Mouse (Mus musculus) kidney, postnatal 4 days (tissue): Measurements from ENCODE around the gene Ndufa9.

Experiments
- DNase-seq, 2 experiments: peaks; one replicate each; pipeline ENCODE4 v3.0.0; 2021; ENCODE audit warnings: mixed read lengths in 2 of 2

Ndufa9 gene

DNA sequence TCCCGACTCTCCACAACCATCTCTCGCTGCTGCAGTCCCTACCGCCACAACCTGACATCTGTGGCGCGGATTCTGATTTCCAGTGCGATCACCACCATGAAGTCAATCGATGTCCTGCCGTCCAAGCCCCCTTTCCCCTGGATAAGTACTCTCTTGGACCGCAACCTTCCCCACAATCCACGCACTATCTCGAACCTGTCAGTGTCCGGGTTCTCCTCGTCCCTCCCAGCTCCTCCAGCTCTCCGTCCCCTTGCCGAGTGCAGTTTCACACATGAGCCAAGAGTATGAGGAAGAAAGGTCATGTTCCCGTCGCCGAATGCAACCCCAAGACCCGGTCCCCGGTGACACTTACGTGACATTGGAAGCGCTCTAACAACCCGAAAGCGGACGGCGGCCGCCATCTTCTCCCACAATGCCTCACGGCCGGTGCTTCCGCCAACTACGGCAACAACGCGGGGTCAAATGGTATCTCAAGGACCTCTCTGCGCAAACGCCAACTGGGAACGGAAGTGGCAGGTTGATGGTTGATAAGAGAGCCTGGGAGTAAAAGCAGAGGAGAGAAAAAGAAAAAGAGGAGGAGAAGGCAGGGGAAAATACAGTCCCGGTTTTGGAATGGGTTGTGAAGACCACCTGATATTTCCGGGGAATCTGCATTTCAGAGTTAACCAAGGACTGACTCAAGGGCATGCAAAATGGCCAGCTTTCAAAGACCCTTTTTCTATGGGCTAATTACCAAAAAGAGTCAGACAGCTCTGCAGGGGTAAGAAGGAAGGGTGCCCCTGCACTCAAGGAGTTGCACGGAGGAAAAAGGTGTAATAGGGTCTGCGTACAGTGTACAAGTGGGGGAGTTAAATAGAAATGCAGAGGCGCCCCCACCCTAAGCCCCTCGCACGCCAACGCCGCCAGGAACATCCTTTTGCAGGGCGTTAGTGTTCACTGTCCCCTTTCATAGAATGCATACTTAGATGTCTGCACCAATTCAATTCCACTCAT is at the start of gene Ndufa9:
Gene Ndufa9 (minus strand): TSS at position 425 of the 993 bp plus-strand sequence.
- peak; percentile 97 for DNase-seq

DNA sequence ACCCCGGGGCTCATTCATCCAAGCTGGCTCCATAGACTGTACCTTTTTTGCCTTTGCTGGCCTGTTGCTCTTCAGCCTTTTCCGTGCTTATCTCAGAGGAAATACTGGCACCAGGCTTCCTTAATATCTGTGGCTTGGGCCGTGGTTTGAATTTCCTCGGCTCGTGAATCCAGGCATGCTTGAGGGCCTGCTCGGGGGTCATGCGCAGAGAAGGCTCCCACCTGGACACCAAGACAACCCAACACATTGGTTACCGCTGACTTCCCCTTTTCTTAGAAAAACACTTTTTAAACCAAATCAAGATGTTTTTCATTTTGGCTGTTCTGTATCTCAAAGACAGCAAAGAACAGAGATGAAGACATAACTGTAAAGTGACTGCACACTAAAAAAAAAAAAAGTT is 28.2 kb upstream of the Ndufa9 start:
- no peak for DNase-seq

DNA sequence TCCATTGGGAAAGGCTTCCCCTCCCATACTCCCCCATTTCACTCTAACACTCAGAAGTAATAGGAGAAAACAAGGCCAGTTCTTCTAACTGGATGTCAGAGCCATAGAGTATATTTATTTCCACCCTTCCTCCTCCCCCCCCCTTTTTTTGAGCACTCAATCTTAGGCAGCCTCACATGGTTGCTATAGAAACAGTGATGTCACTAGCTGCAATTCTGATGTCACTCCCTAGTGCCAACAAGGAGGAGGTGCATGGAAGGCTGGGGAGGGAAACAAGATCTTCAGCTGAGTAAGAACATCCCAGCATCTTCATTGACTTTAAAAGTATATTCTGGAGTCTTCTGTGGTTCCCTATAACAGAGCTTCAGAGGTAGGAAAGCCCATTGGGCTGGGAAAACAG is 3.9 kb upstream of the Ndufa9 start, which contains the start of gene Akap3:
Gene Akap3 (plus strand): TSS at position 218 of the 400 bp plus-strand sequence.
- DNase-seq = no peak

DNA sequence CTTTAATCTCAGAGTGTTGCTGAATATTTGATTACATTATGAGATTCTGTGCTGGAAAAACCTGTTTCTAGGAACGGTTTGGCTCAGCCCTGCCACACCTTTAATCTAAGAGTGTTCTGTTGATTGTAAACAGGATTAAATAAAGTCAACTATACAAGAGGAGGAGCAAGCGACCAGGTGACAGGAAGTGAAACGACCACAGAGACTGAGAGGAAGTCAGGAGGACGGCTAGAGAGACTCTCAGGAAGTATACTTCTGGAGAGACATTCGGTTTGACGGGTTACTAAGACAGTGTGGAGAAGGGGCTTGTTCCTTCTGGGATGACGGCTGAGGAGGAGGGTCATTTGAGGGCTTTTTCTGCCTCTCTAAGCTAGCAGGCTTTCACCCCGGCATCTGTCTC is 12.3 kb downstream of the Ndufa9 start:
- DNase-seq = no peak

DNA sequence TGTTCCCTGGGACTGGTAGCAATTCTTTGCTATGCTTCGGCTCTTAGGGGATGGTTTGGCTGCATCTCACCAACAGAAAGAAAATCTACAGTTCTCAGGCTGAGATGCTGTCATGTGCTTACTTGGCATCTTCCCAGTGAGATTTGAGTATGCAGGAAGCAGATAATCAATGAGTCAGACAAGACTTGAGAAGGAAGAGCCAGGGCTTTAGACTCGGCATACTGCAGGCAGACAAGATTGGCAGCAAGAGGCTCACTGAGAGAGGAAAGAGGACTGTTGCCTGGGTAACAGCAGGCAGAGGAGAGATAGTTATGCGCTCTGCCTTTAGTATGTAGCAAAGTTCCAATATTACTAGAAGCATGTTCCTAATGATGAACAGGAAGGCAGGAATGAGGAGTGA is 25.8 kb downstream of the Ndufa9 start:
- DNase-seq = no peak

DNA sequence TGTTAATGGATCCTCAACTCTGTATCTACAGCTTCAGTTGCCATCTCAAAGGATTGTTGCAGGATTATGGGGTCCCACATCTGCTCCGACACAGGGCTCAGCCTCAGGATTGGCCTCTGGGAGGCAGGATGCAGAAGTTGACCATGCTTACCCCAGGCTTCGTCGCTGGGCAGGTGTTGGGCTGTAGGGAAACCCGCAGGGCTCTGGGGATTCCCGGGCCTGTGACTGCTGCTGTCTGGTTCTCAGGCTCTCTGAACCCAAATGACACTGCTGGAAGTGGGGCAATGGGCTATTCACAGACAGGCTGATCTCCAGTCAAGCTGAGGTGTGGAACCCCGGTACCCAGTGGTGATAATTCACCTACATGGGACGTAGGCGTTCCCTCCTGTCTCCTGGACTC is 32.6 kb downstream of the Ndufa9 start:
- no peak for DNase-seq

DNA sequence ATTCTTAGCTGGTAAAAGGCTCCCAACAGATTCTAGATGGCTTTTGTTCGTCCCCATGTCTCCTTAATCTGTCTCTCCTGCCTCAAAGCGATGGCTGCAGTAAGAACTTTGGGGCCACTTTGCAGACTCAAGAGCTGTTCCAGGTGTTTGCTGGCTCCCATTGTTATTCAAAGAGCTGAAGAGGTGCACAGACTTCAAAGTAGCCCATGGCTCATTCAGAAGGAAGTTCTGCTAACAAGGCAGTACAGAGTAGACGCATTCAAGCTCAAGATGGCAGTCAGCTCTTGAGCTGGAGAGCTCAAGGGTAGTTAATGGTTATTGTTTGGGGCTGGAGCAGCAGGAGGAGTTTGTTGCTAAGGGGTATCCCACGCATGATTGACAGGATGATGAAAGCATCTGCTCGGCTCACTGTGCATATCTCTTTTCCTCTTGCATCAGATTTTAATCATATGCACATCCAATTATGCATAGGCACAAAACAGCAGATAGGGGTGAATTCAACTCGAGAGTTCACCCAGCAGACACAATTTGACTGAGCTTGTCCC is 33.7 kb downstream of the Ndufa9 start:
- DNase-seq = no peak

DNA sequence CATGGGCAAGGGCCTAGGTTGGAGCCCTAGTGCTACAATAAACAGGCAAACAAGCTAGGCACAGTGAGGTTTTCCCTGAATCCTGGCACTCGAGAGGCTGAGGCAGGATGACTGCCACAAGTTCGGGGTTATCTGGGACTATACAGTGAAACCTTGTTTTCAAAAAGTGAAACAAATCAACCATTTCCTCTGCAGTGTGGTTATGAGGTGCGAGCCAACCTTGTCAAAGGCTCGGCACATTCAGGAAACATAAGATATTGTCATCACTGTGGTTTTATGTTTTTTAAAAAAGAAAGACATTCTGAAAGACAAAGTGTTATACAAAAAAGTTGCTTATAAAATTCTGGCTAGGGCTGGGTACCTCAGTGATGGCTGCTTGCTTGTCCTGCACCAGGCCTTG is 37.5 kb downstream of the Ndufa9 start:
- no peak for DNase-seq

DNA sequence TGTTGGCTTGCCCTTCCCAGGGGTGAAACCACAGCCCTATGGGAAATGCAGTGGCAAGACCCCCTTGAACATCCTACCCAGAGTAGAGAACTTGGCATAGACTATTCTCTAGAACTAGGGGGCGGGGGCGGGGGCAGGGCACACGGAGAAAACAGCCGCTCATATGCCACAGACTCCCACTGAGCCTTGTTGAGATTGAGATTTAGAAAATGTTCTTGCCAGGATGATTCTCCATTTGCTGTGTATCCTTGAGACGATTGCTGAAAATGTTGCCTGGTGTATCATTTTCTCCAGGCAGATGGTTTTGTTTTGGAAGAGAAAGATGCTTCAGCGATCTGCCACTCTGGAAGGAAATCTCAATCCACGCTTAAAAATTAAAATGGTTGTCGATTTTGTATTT is 40.4 kb downstream of the Ndufa9 start:
- DNase-seq = no peak

DNA sequence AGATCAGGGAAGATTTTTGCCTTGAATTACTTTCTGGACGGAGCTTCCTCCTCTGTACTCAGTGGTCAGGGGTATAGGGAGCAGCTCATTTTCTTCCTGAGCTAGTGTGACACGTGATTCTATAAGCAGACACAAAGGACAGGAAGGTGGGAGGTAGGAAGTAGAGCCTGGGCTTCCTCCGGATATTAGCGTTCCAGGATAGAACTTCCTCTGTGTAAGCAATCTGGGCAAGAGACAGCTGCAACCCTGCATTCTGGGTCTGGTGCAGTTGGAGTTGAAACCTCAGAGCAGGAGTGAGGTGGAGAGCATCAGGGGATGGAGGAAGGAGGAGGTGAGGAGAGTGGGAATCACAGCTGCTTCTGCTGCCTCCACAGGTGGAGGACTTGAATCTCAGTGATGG is 40.8 kb downstream of the Ndufa9 start:
- DNase-seq = no peak

DNA sequence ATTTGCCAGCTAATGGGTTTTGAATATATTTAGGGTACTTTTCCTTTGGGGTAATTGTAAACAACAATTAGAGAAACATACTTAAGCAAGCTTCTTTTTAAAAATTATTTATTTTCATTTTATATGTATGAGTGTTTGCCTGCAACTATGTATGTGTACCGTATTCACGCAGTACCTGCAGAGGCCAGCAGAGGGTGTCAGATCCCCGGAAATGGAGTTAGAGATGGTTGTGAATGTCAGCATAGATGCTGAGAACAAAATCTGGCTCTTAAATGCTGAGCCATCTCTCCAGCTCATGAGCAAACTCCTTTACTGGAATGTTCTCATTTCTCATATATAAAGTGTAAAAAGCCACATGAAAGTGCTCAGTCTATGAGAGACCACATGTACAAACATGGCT is 42.2 kb downstream of the Ndufa9 start:
- no peak for DNase-seq

DNA sequence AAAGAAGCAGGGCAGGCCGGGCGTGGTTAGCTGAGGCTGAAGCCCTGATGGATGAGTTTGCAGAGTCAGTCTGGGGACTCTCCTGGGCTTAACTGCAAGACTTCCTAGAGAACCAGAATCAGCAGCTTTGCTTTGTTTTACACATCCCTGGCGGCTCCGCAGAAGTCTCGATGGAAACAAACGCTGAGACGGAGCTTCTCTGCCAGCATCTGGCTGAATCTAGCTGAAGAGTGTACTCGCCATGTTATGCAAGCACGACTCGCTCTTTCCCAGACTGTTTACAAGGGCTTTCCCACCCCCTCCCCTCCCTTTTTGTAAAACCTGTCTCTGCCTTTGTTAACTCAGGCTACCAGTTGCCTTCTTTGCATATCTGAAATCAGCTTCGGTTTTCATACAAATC is 46.0 kb downstream of the Ndufa9 start:
- no peak for DNase-seq

DNA sequence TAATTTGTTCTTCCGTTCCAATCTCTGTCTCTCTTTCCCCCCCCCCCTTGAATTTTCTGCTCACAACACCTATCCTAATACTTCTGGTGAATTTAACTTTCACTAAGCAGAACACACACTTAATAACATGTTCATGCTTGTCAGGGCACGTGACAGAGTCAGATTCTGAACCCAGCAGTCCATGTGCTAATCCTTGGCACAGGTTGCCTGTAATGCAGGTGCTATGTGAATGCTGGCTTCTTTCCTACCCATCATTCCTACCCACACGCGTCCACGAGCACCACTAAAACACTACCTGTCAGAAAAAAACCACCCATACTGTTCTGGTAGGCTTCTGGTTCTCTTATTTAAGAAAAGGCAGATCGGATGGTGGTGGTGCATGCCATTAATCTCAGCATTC is 54.2 kb downstream of the Ndufa9 start:
- DNase-seq = no peak

DNA sequence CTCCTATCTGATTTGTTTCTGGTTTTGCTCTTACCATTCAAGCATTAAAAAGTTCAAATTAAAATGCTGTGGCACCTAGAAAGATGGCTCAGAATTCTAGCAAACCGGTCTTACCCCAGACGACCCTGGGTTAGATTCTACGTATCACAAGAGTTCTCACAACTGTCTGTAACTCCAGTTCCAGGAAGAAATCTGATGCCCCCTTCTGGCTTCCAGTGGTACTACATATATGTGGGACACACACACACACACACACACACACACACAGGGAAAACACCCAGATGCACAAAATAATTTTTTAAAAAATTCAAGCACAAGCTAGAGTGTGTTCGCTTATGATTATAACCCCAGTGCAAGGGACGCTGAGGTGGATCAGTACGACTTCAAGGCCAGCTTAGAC is 55.2 kb downstream of the Ndufa9 start:
- no peak for DNase-seq

DNA sequence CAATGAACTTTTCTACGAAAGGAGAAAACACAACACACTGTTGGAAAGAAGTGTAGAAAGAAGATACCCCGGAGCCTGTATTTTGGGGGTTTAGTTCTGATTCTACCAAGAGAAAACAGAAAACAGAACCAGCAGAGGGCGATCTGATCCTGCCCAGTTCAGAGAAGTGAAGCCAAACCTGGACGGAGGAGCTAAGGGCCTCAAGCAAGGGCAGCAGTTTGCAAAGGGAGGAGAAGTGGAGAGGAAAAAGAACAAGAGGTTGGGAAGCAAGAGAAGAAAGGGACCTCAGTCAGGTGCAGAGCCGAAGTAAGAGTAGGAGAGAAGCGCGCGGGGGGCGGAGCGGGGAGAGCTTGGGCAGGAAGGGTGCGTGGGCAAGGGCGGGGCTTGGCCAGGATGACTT is 57.0 kb downstream of the Ndufa9 start:
- peak; percentile 33 to 49 for DNase-seq

DNA sequence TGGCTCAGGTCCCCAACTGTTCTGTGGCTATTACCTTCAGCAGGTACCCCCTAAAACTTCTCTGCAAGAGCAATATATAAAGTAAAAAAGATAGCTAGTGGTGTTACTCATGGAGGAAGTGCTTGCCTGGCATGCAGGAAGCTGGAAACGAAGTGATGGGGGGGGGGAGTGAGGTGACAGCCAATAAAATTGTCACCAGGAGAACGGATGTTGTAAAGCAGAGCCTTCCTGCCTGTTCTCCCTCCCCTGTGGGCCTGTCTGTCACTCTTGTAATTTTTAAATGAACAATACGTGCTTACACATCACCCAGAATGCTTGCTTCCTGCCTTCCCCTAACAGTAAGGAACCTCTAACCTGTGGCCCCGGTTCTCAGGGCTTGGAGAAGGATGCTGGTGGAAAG is 57.4 kb downstream of the Ndufa9 start:
- no peak for DNase-seq

DNA sequence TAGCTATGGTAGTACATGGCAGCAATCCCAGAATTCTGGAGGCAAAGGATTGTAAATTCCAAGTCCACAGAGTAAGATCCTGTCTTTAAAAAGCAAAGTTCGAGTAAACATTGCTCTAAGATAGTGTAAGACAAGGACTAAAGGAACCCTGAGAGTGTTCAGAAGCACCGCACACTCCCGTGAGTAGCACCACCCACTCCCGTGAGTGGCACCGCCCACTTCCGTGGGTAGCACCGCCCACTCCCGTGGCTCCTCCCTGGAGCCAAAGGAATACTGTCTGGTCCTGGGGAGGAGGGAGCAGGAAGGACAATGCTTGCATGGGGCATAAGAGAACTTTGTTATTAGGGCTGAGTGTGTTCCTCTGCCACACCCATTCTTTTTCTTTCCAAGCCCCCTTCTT is 60.1 kb downstream of the Ndufa9 start:
- no peak for DNase-seq

DNA sequence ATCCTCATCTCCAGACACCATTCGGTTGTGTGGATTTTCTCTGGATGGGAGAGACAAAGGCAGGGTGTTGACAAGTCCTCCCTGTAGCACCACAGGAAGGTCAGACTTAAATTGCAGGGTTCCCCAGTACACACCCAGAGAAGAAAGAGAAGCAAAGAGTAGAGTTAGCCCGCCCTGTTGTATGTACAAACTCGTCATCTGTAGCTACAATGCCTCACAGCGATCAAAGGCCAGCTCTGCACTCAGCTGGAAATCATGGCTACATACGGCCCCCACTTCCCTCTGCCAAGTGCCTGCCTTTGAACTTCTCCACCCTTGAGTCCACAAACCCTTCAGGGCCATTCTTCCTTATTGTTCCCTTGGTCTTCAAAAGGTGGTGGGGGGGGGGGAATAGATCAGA is 64.7 kb downstream of the Ndufa9 start:
- DNase-seq = no peak

DNA sequence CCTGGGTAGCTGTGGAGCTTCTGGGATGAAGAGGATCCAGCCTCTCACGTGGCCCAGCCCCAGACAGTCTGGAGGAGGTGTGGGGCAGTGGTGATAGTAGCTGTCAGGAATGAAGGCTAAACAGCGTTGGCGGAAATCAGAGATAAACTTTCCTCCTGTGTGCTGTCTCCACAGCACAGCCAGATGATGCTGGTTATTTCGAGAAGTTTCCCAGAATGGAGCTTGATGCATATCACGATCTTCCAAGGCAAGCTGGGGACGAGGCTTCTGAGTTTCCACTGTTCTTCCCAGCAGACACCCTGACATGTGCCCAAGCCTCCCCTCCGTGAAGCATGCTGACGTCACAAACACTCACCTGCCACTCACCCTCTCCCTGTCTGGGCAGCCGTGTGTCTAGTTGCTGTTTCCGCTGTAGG is 65.3 kb downstream of the Ndufa9 start:
- no peak for DNase-seq

DNA sequence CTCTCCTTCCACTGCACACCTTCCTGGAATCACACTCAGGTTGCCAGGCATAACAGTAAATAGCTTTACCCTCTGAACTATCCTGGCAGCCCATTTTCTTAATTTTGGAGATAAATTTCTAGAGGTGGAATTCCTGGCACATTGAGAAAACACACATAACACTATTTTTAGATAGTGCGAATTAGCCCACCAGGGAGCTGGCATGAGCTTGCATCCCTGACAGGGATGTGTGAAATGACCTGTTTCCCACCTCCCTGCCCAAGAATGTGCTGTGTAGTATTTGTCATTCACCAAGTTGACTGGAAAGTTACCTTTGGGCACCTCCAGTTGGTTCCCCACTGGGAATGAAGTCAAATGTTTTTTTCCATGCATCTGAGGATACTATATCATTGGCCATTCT is 65.9 kb downstream of the Ndufa9 start:
- DNase-seq = no peak

DNA sequence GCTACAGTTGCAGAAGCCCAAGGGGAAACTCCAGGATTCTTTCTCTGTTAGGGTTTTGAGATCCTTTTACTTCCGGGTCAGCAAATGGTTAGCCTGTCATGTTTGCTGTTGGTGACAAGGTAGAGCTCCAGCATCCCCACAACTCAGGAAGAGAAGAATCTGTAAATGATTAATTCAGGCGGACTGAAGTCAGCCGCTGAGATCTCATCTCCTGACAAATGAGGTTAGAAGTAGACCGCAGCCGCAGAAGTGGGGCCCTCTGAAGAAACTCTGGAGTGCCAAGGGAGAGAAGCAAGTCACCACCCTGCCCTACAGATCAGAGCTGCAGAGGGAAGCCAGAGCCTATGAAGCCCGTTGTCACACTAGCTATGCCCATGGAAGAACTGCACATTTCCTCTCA is 71.0 kb downstream of the Ndufa9 start:
- DNase-seq = peak in 1 of 2 experiments; percentile 23

DNA sequence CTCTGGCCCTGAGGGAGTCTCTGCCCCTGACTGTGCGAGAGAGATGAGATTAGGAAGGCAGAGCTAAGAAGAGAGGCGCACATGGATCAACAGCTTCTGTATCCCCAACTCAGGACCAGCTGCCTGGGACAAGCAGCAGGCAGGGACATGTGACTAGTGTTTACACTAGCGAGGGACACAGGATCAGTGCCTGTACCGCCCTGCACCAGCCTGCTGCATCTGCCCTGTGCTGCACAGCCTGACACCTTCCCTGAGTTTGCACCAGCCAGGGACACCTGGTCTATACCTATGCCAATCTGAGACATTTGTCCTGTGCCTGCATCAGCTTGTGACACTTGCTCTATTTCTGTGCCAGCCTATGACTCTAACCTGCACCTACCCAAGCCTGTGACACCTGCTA is 75.1 kb downstream of the Ndufa9 start:
- no peak for DNase-seq

DNA sequence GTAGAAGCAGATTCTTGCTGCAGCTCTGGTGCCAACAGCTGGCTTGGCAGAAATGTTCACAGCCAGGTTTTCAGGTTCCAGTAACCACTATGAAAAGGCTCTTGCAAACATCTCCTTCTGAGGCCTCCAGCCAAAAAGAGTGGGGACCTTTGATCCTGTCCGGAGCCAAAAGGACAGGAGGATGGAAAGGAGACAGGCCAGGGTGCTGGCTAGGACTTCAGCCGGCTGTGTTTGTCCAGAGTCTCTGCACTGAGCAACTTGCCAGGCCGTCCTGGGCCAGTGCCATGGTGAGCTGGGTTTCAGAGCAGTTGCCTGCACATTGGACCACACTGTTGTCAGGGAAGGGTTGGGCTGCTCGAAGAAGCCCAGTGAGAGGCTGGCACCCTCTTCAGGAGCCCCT is 76.6 kb downstream of the Ndufa9 start:
- DNase-seq = no peak
